Mouse (Mus musculus): ENCODE results near the gene Atg5. TPM values are rescaled to one million over a fixed set of nuclear protein-coding genes. Genes with fewer than 3 reads are reported as not detected.
A peak's percentile ranks its signal among the peaks of the same experiment; 100 is the strongest.

Atg5 gene
- polyA plus RNA-seq, 1 experiment from 2014 or later, result 44.6 TPM

- H3K4me3 ChIP-seq (ENCODE audit: low read depth, low read length), result no peak overlapping the region
- no peak for ATAC-seq
- 65% methylated on average over 6 of the region's 6 CpGs for WGBS
- no peaks in the 10 kb centered on the region for H3K36me3 ChIP-seq (ENCODE audit: control insufficient read depth, insufficient read depth, low read length)
- no peaks in the 10 kb centered on the region for H3K4me1 ChIP-seq (ENCODE audit: control insufficient read depth, insufficient read depth, low read length)
- no peak overlapping the region for H3K27ac ChIP-seq (ENCODE audit: low read length)
- no peaks in the 10 kb centered on the region for H3K27me3 ChIP-seq (ENCODE audit: control insufficient read depth, insufficient read depth, low read depth, low read length)
- H3K9ac ChIP-seq (ENCODE audit: low read depth, low read length), result no peak overlapping the region
- no peak overlapping the region for H3K4me2 ChIP-seq (ENCODE audit: low read length)
- H3K9me3 ChIP-seq (replicated peaks; ENCODE audit: control insufficient read depth, low read length, poor library complexity, severe bottlenecking), result no peaks in the 10 kb centered on the region
Observed at GRCm38 (mm10) chr10:44370666-44371065, 102.5 kb downstream of the Atg5 start.

- no peak for ATAC-seq
- H3K9me3 ChIP-seq (replicated peaks; ENCODE audit: control insufficient read depth, low read length, poor library complexity, severe bottlenecking), result no peaks in the 10 kb centered on the region
Observed at GRCm38 (mm10) chr10:44372210-44372609, 104.1 kb downstream of the Atg5 start.

GRCm38 (mm10) chr10:44374678-44375077, 106.5 kb downstream of the Atg5 start:
- WGBS, result 92% methylated on average over 2 of the region's 2 CpGs
- H3K9me3 ChIP-seq (replicated peaks; ENCODE audit: control insufficient read depth, low read length, poor library complexity, severe bottlenecking), result no peaks in the 10 kb centered on the region
- H3K27ac ChIP-seq (ENCODE audit: low read length), result no peak overlapping the region
- no peak for ATAC-seq
- H3K36me3 ChIP-seq (ENCODE audit: control insufficient read depth, insufficient read depth, low read length), result no peaks in the 10 kb centered on the region
- no peaks in the 10 kb centered on the region for H3K27me3 ChIP-seq (ENCODE audit: control insufficient read depth, insufficient read depth, low read depth, low read length)
- no peak overlapping the region for H3K9ac ChIP-seq (ENCODE audit: low read depth, low read length)
- H3K4me3 ChIP-seq (ENCODE audit: low read depth, low read length), result no peak overlapping the region
- H3K4me2 ChIP-seq (ENCODE audit: low read length), result no peak overlapping the region
- H3K4me1 ChIP-seq (ENCODE audit: control insufficient read depth, insufficient read depth, low read length), result no peaks in the 10 kb centered on the region

More at GRCm38 (mm10) chr10:44372210-44372609, 104.1 kb downstream of the Atg5 start:
- Histone ChIP-seq H3K4me1 (ENCODE audit: control insufficient read depth, insufficient read depth, low read length) (no peaks in the 10 kb centered on the region), H3K27ac (ENCODE audit: low read length) (no peak overlapping the region), H3K27me3 (ENCODE audit: control insufficient read depth, insufficient read depth, low read depth, low read length) (no peaks in the 10 kb centered on the region), H3K4me3 (ENCODE audit: low read depth, low read length) (no peak overlapping the region), H3K4me2 (ENCODE audit: low read length) (no peak overlapping the region), H3K9ac (ENCODE audit: low read depth, low read length) (no peak overlapping the region), H3K36me3 (ENCODE audit: control insufficient read depth, insufficient read depth, low read length) (no peaks in the 10 kb centered on the region)
- 88% methylated on average over 3 of the region's 3 CpGs for WGBS

GRCm38 (mm10) chr10:44375501-44375900, 107.3 kb downstream of the Atg5 start:
- Histone ChIP-seq H3K4me3 (ENCODE audit: low read depth, low read length) (no peak overlapping the region), H3K4me1 (ENCODE audit: control insufficient read depth, insufficient read depth, low read length) (peaks cover 4% of the 10 kb centered on the region; the same call in 1 of the 2 replicates), H3K9me3 (replicated peaks; ENCODE audit: control insufficient read depth, low read length, poor library complexity, severe bottlenecking) (no peaks in the 10 kb centered on the region), H3K4me2 (ENCODE audit: low read length) (no peak overlapping the region), H3K36me3 (ENCODE audit: control insufficient read depth, insufficient read depth, low read length) (no peaks in the 10 kb centered on the region), H3K27me3 (ENCODE audit: control insufficient read depth, insufficient read depth, low read depth, low read length) (no peaks in the 10 kb centered on the region), H3K9ac (ENCODE audit: low read depth, low read length) (no peak overlapping the region), H3K27ac (ENCODE audit: low read length) (no peak overlapping the region)
- ATAC-seq, result no peak
- WGBS, result 91% methylated on average over 1 of the region's 1 CpGs

GRCm38 (mm10) chr10:44377821-44378220, 109.7 kb downstream of the Atg5 start:
- Histone ChIP-seq H3K4me1 (ENCODE audit: control insufficient read depth, insufficient read depth, low read length) (peaks cover 9% of the 10 kb centered on the region; the same call in 1 of the 2 replicates), H3K4me3 (ENCODE audit: low read depth, low read length) (no peak overlapping the region), H3K4me2 (ENCODE audit: low read length) (no peak overlapping the region), H3K27ac (ENCODE audit: low read length) (no peak overlapping the region), H3K27me3 (ENCODE audit: control insufficient read depth, insufficient read depth, low read depth, low read length) (no peaks in the 10 kb centered on the region), H3K36me3 (ENCODE audit: control insufficient read depth, insufficient read depth, low read length) (no peaks in the 10 kb centered on the region), H3K9ac (ENCODE audit: low read depth, low read length) (no peak overlapping the region), H3K9me3 (replicated peaks; ENCODE audit: control insufficient read depth, low read length, poor library complexity, severe bottlenecking) (no peaks in the 10 kb centered on the region)
- WGBS, result 87% methylated on average over 5 of the region's 5 CpGs
- ATAC-seq, result no peak

GRCm38 (mm10) chr10:44378403-44378802, 110.2 kb downstream of the Atg5 start:
- Histone ChIP-seq H3K9ac (ENCODE audit: low read depth, low read length) (no peak overlapping the region), H3K4me1 (ENCODE audit: control insufficient read depth, insufficient read depth, low read length) (peaks cover 9% of the 10 kb centered on the region; the same call in 1 of the 2 replicates), H3K27me3 (ENCODE audit: control insufficient read depth, insufficient read depth, low read depth, low read length) (no peaks in the 10 kb centered on the region), H3K36me3 (ENCODE audit: control insufficient read depth, insufficient read depth, low read length) (no peaks in the 10 kb centered on the region), H3K4me2 (ENCODE audit: low read length) (no peak overlapping the region), H3K9me3 (replicated peaks; ENCODE audit: control insufficient read depth, low read length, poor library complexity, severe bottlenecking) (no peaks in the 10 kb centered on the region), H3K4me3 (ENCODE audit: low read depth, low read length) (no peak overlapping the region), H3K27ac (ENCODE audit: low read length) (no peak overlapping the region)
- WGBS, result 95% methylated on average over 5 of the region's 5 CpGs
- no peak for ATAC-seq

GRCm38 (mm10) chr10:44380476-44381208, 112.5 kb downstream of the Atg5 start:
- Histone ChIP-seq H3K27me3 (ENCODE audit: control insufficient read depth, insufficient read depth, low read depth, low read length) (no peaks in the 10 kb centered on the region), H3K4me2 (ENCODE audit: low read length) (no peak overlapping the region), H3K9me3 (replicated peaks; ENCODE audit: control insufficient read depth, low read length, poor library complexity, severe bottlenecking) (no peaks in the 10 kb centered on the region), H3K9ac (ENCODE audit: low read depth, low read length) (no peak overlapping the region), H3K36me3 (ENCODE audit: control insufficient read depth, insufficient read depth, low read length) (no peaks in the 10 kb centered on the region), H3K27ac (ENCODE audit: low read length) (no peak overlapping the region), H3K4me1 (ENCODE audit: control insufficient read depth, insufficient read depth, low read length) (peaks cover 9% of the 10 kb centered on the region; the same call in 1 of the 2 replicates), H3K4me3 (ENCODE audit: low read depth, low read length) (no peak overlapping the region)
- 55% methylated on average over 20 of the region's 20 CpGs for WGBS
- ATAC-seq, result 0 out of 2 replicates have a peak, but pooled peaks have one; percentile 9

- Histone ChIP-seq H3K4me2 (ENCODE audit: low read length) (no peak overlapping the region), H3K27me3 (ENCODE audit: control insufficient read depth, insufficient read depth, low read depth, low read length) (no peaks in the 10 kb centered on the region), H3K36me3 (ENCODE audit: control insufficient read depth, insufficient read depth, low read length) (no peaks in the 10 kb centered on the region), H3K9me3 (replicated peaks; ENCODE audit: control insufficient read depth, low read length, poor library complexity, severe bottlenecking) (no peaks in the 10 kb centered on the region), H3K27ac (ENCODE audit: low read length) (no peak overlapping the region), H3K4me3 (ENCODE audit: low read depth, low read length) (no peak overlapping the region), H3K4me1 (ENCODE audit: control insufficient read depth, insufficient read depth, low read length) (peaks cover 9% of the 10 kb centered on the region; the same call in 1 of the 2 replicates), H3K9ac (ENCODE audit: low read depth, low read length) (no peak overlapping the region)
- ATAC-seq, result peak; percentile 84
- WGBS, result 32% methylated on average over 3 of the region's 3 CpGs
Observed at GRCm38 (mm10) chr10:44381397-44381796, 113.2 kb downstream of the Atg5 start.

GRCm38 (mm10) chr10:44381948-44382347, 113.8 kb downstream of the Atg5 start:
- Histone ChIP-seq H3K4me1 (ENCODE audit: control insufficient read depth, insufficient read depth, low read length) (peaks cover 9% of the 10 kb centered on the region; the same call in 1 of the 2 replicates), H3K27me3 (ENCODE audit: control insufficient read depth, insufficient read depth, low read depth, low read length) (no peaks in the 10 kb centered on the region), H3K4me3 (ENCODE audit: low read depth, low read length) (no peak overlapping the region), H3K36me3 (ENCODE audit: control insufficient read depth, insufficient read depth, low read length) (no peaks in the 10 kb centered on the region), H3K4me2 (ENCODE audit: low read length) (no peak overlapping the region), H3K27ac (ENCODE audit: low read length) (no peak overlapping the region), H3K9ac (ENCODE audit: low read depth, low read length) (no peak overlapping the region), H3K9me3 (replicated peaks; ENCODE audit: control insufficient read depth, low read length, poor library complexity, severe bottlenecking) (no peaks in the 10 kb centered on the region)
- no peak for ATAC-seq
- 87% methylated on average over 12 of the region's 12 CpGs for WGBS
